16 mouse cellular contexts compared by ENCODE assay signal in the genomic region with DNA sequence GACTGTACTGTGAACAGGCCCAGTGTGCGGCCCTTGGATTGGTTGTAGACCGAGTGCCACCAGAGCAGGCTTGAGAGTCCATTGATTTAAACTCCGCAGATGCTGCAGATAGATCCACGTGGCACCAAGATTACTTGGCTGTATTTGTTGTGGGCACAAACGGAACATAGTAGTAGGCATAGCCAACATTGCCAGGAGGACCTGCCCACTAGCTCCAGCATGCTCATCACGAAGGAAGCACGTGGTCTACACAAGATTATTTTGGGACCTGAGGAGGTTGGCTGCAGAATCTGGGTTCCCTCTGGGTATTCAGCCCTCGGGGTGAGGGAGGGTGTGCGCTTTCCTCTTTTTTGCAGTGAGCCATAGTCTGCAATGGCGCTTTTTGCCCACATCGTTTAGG. TPM values are rescaled to one million over a fixed set of nuclear protein-coding genes. Genes with fewer than 3 reads are reported as not detected.
DNase-seq lines count a peak whose midpoint lies in the region; ATAC-seq lines count a peak whose summit lies in the region.
"Had no signal": no experiment of that assay in that cellular context is flagged by ENCODE, and none has a peak within 500 bp of the region (broad histone marks: within the 10 kb centered on the region; RNA-seq: fewer than 3 reads in every experiment).

No protein-coding gene starts in this region.

- intact Hi-C loops in left cerebral cortex, postnatal 36 days (cut with DNase I) = loop anchor here (5.0 to 10.0 kb wide), 2 partner anchors 35 to 112 kb away; a partner anchor contains a TSS

- peak; percentile 41 for DNase-seq in gastrocnemius, adult 18-20 months (ENCODE audit: low spot score)
- DNase-seq in gastrocnemius, adult 8-10 months (ENCODE audit: low spot score in 2 of 2) = no peak
- peak; percentile 92 for DNase-seq in brain, adult 2 months (ENCODE audit: low read depth, low spot score)
- peak; percentile 47 to 71 for DNase-seq in layer of hippocampus, adult 8-10 months (ENCODE audit: low spot score in 2 of 2)
- DNase-seq in left cerebral cortex, postnatal 36 days (ENCODE audit: low spot score in 2 of 2) = peak; percentile 70 to 78
- no peak for DNase-seq in retina, postnatal 1 day
- DNase-seq: cerebellum, adult 8-10 months; gastrocnemius, postnatal 10 days; kidney, adult 11 months; kidney, postnatal 36 days; lung, embryonic 14.5 days; thymus, postnatal 4 days had no signal

- no peak for ATAC-seq in CD4-positive, CD25-positive, alpha-beta regulatory T cell, adult 4 months
- ATAC-seq in erythroblast, adult 5-6 weeks (replicated peaks; ENCODE audit: low FRiP score, poor library complexity, severe bottlenecking) = no peak

RNA-seq across cellular contexts. Expression of a gene that starts 12.0 kb away (rescaled TPM):
- total RNA-seq in gastrocnemius, adult 18-20 months (2021) = 10 to 100 TPM; 12.6 to 13.0 TPM
- total RNA-seq in gastrocnemius, adult 8-10 months (2022) = 10 to 100 TPM; 12.0 to 14.4 (median 13.0) TPM
- total RNA-seq in layer of hippocampus, adult 8-10 months (2022) = 10 to 100 TPM; 62.5 to 72.2 (median 68.0) TPM
- total RNA-seq in left cerebral cortex, postnatal 36 days (2021) = 10 to 100 TPM; 67.9 to 69.4 TPM
- 10 to 100 TPM; 19.1 to 21.4 TPM for polyA plus RNA-seq in CD4-positive, CD25-positive, alpha-beta regulatory T cell, adult 4 months (2017; shearing (Covaris generic))
- 0.77 and 2.5 TPM in 2 replicates for total RNA-seq in erythroblast, adult 5-6 weeks (2015; ENCODE audit: low replicate concordance)
- total RNA-seq in erythroblast, adult 5-6 weeks (2017; ENCODE audit: low replicate concordance) = 0.98 and 3.0 TPM in 2 replicates

RNA-seq across cellular contexts. Expression of a gene that starts 29.6 kb away (rescaled TPM):
- total RNA-seq in gastrocnemius, adult 18-20 months (2021) = 10 to 100 TPM; 22.7 to 33.2 TPM
- total RNA-seq in gastrocnemius, adult 8-10 months (2022) = 10 to 100 TPM; 19.1 to 31.3 (median 25.5) TPM
- total RNA-seq in layer of hippocampus, adult 8-10 months (2022) = 10 to 100 TPM; 57.8 to 81.9 (median 67.6) TPM
- 10 to 100 TPM; 56.2 to 58.2 TPM for total RNA-seq in left cerebral cortex, postnatal 36 days (2021)
- 10 to 100 TPM; 62.4 to 79.5 TPM for polyA plus RNA-seq in CD4-positive, CD25-positive, alpha-beta regulatory T cell, adult 4 months (2017; shearing (Covaris generic))
- total RNA-seq in erythroblast, adult 5-6 weeks (2015; ENCODE audit: low replicate concordance) = 27.8 and 30.0 TPM in 2 replicates
- 14.2 and 15.1 TPM in 2 replicates for total RNA-seq in erythroblast, adult 5-6 weeks (2017; ENCODE audit: low replicate concordance)

RNA-seq across cellular contexts. Expression of a gene that starts 34.9 kb away (rescaled TPM):
- under 1 TPM; 0.55 to 0.73 TPM for total RNA-seq in gastrocnemius, adult 18-20 months (2021)
- under 1 TPM; 0.32 to 0.54 (median 0.41) TPM for total RNA-seq in gastrocnemius, adult 8-10 months (2022)
- 1 to 10 TPM; 1.8 to 3.0 (median 2.5) TPM for total RNA-seq in layer of hippocampus, adult 8-10 months (2022)
- total RNA-seq in left cerebral cortex, postnatal 36 days (2021) = 1 to 10 TPM; 1.2 to 2.4 TPM
- polyA plus RNA-seq in CD4-positive, CD25-positive, alpha-beta regulatory T cell, adult 4 months (2017; shearing (Covaris generic)) = not detected
- total RNA-seq in erythroblast, adult 5-6 weeks (2015; ENCODE audit: low replicate concordance) = not detected in 2 replicates
- 1.1 TPM in 1 of 2 replicates, not detected in the other for total RNA-seq in erythroblast, adult 5-6 weeks (2017; ENCODE audit: low replicate concordance)
- total RNA-seq: monocyte, adult 5-6 weeks; neutrophil, adult 5-6 weeks had no signal

RNA-seq across cellular contexts. Expression of a gene that starts 43.1 kb away (rescaled TPM):
- total RNA-seq in gastrocnemius, adult 18-20 months (2021) = 1,000 to 10,000 TPM in 1 of 2 experiments, 100 to 1,000 TPM in 1; 908 to 1,105 TPM
- total RNA-seq in gastrocnemius, adult 8-10 months (2022) = 1,000 to 10,000 TPM in 3 of 4 experiments, 100 to 1,000 TPM in 1; 903 to 1,283 (median 1,111) TPM
- 1 to 10 TPM; 1.8 to 2.4 (median 2.2) TPM for total RNA-seq in layer of hippocampus, adult 8-10 months (2022)
- 1 to 10 TPM; 1.2 to 2.7 TPM for total RNA-seq in left cerebral cortex, postnatal 36 days (2021)
- polyA plus RNA-seq in CD4-positive, CD25-positive, alpha-beta regulatory T cell, adult 4 months (2017; shearing (Covaris generic)) = not detected
- not detected in 2 replicates for total RNA-seq in erythroblast, adult 5-6 weeks (2015; ENCODE audit: low replicate concordance)
- not detected in 2 replicates for total RNA-seq in erythroblast, adult 5-6 weeks (2017; ENCODE audit: low replicate concordance)
- total RNA-seq: monocyte, adult 5-6 weeks; neutrophil, adult 5-6 weeks had no signal

Comparison
In these comparisons a context has a peak if more than half of its experiments do, and no peak if none do; other contexts are left out.
1. DNase-seq: peak in gastrocnemius, adult 18-20 months (single experiment), brain, adult 2 months (single experiment), layer of hippocampus, adult 8-10 months (2 of 2) and left cerebral cortex, postnatal 36 days (2 of 2); none in gastrocnemius, adult 8-10 months (0 of 2) and retina, postnatal 1 day (single experiment).
2. RNA of a gene that starts 12.0 kb away (total RNA-seq): 67.9 to 69.4 TPM in left cerebral cortex, postnatal 36 days and 62.5 to 72.2 TPM in layer of hippocampus, adult 8-10 months; 12.0 to 14.4 TPM in gastrocnemius, adult 8-10 months, 12.6 to 13.0 TPM in gastrocnemius, adult 18-20 months and 0.77 to 3.0 TPM in erythroblast, adult 5-6 weeks; every median in the first group is over 4 times any median in the second.